Mouse (Mus musculus) ES-Bruce4 (cell line): ENCODE measurements around the gene Jak2.

ENCODE experiments used
- CTCF ChIP-seq: IDR thresholded peaks from one replicate; pipeline ENCODE4 v1.8.1; 2011; ENCODE audit warnings: low read depth, low read length
- POLR2A ChIP-seq: IDR thresholded peaks from one replicate; pipeline ENCODE4 v1.8.1; 2011; ENCODE audit warnings: low read length; ENCODE audit not compliant: insufficient read depth

DNA sequence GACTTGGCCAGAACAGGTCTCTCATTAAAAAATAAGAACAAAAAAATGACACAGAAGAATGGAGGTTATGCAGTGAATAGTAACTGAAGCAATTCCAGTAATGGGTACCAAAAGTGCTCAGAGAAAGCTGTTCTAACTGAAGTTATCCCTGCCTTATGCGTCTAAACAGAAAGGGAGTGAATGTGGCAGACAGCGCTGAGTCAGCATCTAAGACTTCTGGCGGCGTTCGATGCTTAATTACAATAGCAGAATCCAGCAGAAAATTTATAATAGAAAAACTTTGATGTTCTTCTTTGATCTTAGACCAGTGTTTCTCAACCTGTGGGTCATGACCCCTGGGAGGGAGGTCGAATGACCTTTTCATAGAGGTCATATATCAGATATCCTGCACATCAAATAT lies 94.0 kb downstream of the Jak2 start:
- TF ChIP-seq POLR2A = no peak
- no peak for TF ChIP-seq CTCF
